Mouse (Mus musculus): ENCODE data around the gene Spp1.

Spp1 gene

DNA sequence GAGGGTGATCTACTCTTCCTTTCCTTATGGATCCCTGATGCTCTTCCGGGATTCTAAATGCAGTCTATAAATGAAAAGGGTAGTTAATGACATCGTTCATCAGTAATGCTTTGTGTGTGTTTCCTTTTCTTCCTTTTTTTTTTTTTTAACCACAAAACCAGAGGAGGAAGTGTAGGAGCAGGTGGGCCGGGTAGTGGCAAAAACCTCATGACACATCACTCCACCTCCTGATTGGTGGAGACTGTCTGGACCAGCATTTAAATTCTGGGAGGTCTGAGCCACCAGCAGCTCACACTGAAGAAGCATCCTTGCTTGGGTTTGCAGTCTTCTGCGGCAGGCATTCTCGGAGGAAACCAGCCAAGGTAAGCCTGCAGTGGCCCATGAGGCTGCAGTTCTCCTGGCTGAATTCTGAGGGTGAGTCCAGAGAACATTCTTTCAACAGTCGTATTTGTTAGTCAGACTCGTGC, at the start of gene Spp1:
Gene Spp1, plus strand, starts transcription at position 284 of the 467 bp plus-strand sequence.
- no peak for DNase-seq (ENCODE audit: low spot score in 2 of 2)

GRCm38 (mm10) chr5:104385521-104385920, 49.4 kb upstream of the Spp1 start:
- DNase-seq (ENCODE audit: low spot score in 2 of 2) = no peak

- DNase-seq (ENCODE audit: low spot score in 2 of 2) = no peak
Observed at GRCm38 (mm10) chr5:104386908-104387307, 48.0 kb upstream of the Spp1 start.

GRCm38 (mm10) chr5:104390962-104391361, 44.0 kb upstream of the Spp1 start:
- DNase-seq (ENCODE audit: low spot score in 2 of 2) = no peak

DNA sequence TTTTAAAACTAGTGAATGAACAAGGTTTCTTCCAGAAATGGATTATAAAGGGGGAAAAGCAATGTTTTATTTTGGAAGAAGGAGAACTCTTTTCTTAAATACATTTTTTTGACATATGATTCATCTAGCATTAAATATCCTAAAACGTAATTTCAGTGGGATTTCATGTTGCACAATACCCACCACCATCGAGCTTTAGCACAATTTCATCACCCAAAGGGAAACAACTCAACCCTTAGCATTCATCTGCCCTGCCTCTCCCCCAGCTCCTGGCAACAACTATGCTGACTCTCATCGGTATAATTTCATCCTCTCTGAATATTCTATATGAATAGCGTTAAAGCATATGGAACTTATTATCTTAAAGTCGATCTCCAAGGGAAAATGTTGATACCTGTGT, 42.1 kb upstream of the Spp1 start:
- DNase-seq (ENCODE audit: low spot score in 2 of 2) = no peak

GRCm38 (mm10) chr5:104396286-104396685, 38.6 kb upstream of the Spp1 start:
- DNase-seq (ENCODE audit: low spot score in 2 of 2) = no peak

GRCm38 (mm10) chr5:104398001-104398400, 36.9 kb upstream of the Spp1 start:
- no peak for DNase-seq (ENCODE audit: low spot score in 2 of 2)

- DNase-seq (ENCODE audit: low spot score in 2 of 2) = no peak
Observed at GRCm38 (mm10) chr5:104399291-104399950, 35.5 kb upstream of the Spp1 start.

- DNase-seq (ENCODE audit: low spot score in 2 of 2) = no peak
Observed at GRCm38 (mm10) chr5:104399970-104400369, 34.9 kb upstream of the Spp1 start.

DNA sequence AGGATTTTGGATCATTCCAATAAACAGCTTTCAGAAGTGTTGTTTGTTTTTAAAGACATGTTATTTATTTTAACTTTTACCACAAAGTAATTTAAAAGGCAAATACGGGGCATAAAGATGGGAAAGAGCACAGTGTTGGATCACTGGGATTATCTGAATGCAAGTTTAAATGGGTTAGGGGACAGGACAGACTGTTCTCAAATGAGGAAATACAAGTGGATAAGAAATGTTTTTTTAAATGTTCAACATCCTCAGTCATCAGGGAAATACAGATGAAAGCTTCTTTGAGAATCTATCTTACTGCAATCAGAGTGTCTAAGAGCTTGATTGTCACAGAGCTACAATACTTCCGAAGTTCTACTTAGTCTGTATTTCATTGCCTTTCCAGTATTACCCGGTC, 32.3 kb upstream of the Spp1 start:
- DNase-seq (ENCODE audit: low spot score in 2 of 2) = no peak

DNA sequence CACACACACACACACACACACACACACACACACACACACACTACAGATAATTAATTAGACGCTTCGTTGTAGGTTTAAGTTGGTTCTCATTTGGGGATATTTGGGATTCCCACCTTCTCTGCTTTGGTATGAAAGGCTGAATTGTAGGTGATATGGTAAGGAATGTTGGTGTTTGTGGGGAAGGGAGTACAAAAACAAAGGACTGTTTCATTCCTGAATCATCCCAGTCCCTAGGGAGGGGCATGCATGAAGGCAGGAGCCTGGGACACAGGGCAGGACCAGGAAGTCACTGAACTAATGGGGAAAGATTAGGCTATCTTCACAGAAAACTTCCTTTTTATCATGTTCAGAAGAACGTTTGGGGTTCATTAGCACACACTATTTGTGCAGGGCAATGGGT, 31.6 kb upstream of the Spp1 start:
- DNase-seq (ENCODE audit: low spot score in 2 of 2) = no peak

DNA sequence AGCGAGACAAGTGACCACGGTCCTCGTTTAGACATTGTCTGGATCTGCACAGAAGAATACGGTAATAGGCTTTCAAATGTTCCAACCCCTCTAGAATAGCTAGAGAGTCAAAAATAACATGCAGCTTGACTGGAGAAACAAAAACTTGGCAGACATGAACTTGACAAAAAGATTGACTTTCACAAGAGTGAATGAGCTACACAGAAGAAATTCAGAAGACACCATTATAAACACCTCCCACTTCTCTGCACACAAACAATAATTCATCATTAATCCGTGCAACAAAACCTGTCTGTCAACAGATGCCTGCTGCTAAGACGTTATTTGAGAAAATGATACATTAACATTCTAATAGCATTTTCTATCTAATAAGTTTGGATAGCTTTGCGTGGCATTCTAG, 30.4 kb upstream of the Spp1 start:
- no peak for DNase-seq (ENCODE audit: low spot score in 2 of 2)

DNA sequence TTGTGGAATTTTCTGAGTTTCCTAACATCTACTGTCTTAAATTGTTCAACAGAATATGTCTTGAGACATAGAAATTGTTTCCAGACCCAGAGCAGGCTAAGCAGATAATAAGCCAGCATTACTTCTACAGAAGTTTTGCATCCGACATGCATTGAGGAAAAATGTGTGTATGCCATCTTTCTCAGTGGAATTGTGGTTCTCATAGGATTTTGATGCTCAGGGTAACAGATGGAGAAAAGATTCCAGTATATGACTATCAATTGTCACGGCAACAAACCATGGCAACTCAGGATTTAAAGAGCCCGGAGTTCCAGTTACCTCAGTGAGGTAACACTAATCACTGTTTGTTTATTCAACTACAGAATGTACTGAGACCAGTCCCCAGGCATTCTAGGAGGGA, 29.9 kb upstream of the Spp1 start:
- no peak for DNase-seq (ENCODE audit: low spot score in 2 of 2)

DNA sequence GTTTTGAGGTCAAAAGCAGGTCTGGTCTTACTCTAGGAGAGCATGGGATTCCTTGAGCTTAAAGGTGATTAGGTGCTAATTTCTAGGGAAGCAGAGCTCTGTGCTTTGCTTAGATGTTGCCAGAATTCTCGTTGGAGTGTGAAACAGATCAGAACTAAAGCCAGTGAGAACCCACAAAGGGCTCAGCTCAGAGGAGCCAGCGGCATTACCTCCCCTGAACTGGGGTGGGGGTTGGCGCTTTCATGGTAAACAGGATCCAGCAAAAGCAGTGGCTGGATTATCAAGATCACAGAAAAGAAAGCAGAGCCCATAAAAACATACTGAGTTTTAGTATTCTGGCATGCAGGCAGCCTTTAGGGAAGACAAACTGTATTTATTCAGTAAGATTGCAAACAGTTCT, 28.2 kb upstream of the Spp1 start:
- no peak for DNase-seq (ENCODE audit: low spot score in 2 of 2)

DNA sequence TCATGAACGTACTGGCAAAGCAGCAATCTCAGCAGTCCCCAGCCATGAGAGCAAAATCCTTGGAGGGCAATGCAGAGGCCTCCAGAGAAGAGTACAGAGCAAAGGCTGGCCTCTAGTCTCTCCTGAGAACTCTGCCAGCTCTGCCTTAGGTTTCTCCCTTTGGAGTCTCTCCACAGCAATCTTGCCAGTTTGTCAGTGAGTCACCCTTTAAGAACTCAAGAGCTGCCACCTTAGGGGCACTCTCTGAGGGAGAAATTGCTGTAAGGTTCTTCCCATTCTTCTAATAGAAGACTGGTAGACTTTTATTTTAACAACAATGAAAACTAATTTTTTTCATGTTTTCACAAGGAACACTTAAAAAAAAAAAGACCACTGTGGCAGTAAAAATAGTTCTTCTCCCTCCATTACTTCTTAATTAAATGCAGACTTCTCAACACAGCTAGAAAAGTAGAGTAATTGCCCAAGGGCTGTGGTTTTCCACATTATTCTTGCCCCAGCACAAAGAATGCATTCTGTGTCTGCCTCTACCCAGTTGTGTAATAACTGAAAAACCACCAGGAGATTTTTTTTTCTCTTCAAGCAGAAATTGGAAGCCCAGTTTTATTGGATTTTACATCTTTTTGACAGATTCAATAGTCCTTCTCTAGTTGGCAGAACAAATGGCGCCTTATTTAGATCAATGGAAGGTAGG, 27.2 kb upstream of the Spp1 start:
- DNase-seq (ENCODE audit: low spot score in 2 of 2) = no peak

DNA sequence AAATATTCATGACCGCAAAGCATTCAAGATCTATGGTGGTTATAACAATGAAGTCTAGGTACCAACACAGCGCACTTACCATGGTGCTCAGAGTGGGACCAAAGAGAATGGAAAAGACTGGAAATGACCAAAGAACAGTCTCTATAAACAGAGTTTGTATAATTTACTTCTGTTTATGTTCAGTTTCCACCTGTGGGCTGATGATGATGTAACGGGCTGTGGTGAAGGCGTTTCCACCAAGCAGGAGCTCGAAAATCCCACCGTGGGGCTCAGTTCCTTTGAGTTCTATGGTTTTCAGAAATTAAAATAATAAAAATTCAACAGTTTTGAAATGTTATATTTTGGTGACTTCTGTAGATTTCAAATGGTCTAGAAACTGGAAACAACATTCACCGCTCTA, 26.4 kb upstream of the Spp1 start:
- DNase-seq (ENCODE audit: low spot score in 2 of 2) = no peak

DNA sequence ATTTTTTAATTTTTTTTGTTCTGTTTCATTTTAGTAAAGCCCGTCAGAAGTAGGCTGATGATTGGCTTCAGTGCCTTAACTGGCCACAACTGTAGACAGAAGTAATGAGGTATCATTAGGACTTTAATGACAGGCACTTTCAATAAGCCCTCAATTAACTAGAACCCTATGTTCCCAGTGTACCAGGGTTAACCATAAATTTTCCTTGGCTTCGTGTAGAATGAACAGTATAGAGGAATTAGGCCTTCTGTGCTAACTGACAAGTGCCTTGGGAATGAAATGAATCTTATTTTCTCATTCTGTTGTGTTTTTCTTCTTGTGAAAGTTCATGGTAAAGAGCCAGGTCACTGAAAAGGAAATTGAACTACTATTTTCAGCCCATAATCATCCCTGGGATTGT, 18.9 kb upstream of the Spp1 start:
- DNase-seq (ENCODE audit: low spot score in 2 of 2) = no peak

- no peak for DNase-seq (ENCODE audit: low spot score in 2 of 2)
Observed at GRCm38 (mm10) chr5:104417028-104417427, 17.9 kb upstream of the Spp1 start.

DNA sequence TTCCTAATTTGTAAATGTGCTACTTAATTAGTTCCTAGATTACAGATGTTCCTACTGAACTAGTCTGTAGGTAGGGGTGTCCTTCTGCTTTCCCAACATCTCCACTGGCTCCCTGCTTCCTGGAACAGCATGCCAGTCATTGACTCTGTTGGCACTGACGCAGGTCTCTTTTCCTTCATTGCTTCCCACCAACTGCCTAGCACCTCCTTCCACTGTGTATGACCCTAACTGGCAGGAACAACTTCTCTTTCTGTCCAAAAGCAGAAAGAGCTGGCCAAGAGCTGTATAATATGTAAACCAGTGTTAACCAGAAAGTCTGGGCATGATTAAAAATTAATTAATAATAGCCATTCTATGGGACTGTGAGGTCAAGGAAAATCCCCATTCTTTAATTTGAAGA, 17.2 kb upstream of the Spp1 start:
- DNase-seq (ENCODE audit: low spot score in 2 of 2) = no peak

DNA sequence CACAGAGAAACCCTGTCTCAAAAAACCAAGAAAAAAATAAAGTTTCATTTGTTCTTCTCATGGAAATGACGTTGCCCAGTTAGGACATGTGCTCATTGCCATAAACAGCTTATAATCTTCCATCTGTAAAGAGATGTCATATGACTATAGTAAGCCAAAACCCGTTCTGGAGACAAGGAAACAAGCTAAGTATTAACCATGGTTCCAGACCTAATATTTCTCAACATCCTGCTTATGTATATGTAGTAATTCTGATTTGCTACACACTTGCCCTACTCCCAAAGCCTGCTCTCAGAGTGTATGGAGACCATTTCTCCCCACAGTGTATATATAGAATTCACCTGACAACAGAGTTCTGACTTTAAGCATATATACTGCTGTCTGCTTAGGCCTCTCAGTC, 12.9 kb upstream of the Spp1 start:
- DNase-seq (ENCODE audit: low spot score in 2 of 2) = no peak

- DNase-seq (ENCODE audit: low spot score in 2 of 2) = no peak
Observed at GRCm38 (mm10) chr5:104423861-104424260, 11.1 kb upstream of the Spp1 start.

DNA sequence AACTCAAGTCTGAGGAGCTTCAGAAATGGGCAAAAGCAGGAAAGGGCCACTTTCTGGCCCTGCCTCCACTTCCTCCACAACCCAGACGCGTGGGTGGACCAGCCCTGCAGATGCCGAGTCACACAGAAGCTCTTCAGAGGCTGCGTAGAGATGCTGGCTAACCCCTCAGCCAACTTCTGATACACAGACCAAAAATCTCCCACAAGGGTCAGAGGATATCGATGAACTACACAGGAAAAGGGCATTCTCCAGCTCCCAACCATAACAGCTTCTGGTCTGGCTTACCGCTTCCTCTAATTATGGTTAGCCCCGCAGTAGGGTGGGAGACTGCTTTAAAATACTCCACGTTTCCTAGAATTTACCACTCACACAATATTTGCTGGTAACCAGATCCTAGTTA, 9.0 kb upstream of the Spp1 start:
- DNase-seq (ENCODE audit: low spot score in 2 of 2) = peak in 1 of 2 experiments; percentile 11

DNA sequence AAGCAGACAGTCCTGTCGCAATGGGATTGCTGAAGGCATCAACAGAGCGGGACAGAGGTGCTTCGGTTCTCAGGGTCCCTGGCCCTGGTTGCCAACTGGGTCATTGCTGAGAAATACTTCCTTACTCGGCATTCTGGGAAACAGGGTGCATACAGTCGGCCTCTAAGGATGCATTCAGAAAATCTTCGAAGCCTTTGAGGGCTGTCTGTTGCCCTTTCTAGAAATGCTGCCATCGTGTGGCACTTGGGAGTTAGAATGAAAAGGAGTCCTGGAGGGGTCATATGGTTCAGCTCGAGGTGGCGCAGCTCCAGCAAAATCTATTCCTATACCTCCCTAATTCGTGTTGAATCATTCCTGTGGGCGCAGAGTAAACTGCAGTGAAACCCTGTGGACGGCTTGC, 2.0 kb upstream of the Spp1 start:
- DNase-seq (ENCODE audit: low spot score in 2 of 2) = peak in 1 of 2 experiments; percentile 37
